Mouse (Mus musculus): Measurements from ENCODE around the gene Ctrc. TPM values are rescaled to one million over a fixed set of nuclear protein-coding genes. Genes with fewer than 3 reads are reported as not detected.
A peak's percentile ranks its signal among the peaks of the same experiment; 100 is the strongest.

Gene Ctrc
- polyA plus RNA-seq, 1 experiment from 2014 or later = not detected

- no peak; the same call in none of the 2 replicates for TF ChIP-seq CTCF (IDR thresholded peaks at IDR 0.05; ENCODE audit: low read depth)
- 0% methylated on average over 40 of the region's 42 CpGs for WGBS
- Histone ChIP-seq H3K27me3 (replicated peaks; ENCODE audit: control insufficient read depth, insufficient read depth, low read length) (no peaks in the 10 kb centered on the region), H3K27ac (ENCODE audit: low read depth, low read length) (peak within 1 kb of the TSS; percentile 69), H3K4me2 (replicated peaks; ENCODE audit: low read depth) (peak within 1 kb of the TSS; percentile 84), H3K9ac (ENCODE audit: low read depth, low read length) (peak within 1 kb of the TSS; percentile 84), H3K4me1 (replicated peaks; ENCODE audit: control insufficient read depth, insufficient read depth, low read length) (peaks cover 7% of the 10 kb centered on the region; the same call in 1 of the 2 replicates), H3K36me3 (ENCODE audit: control insufficient read depth, insufficient read depth) (peaks cover 7% of the 10 kb centered on the region), H3K4me3 (ENCODE audit: low read depth, low read length) (peak within 1 kb of the TSS; percentile 75), H3K9me3 (ENCODE audit: control insufficient read depth) (no peaks in the 10 kb centered on the region)
- ATAC-seq = peak; percentile 86
These were observed 55.6 kb downstream of the Ctrc start, which contains the start of gene Dnajc16 for GRCm38 (mm10) chr4:141790524-141790990. Gene Dnajc16 (minus strand): TSS chr4:141790931.

- H3K4me2 ChIP-seq (replicated peaks; ENCODE audit: low read depth) = peak overlapping the region; percentile 84
- no peaks in the 10 kb centered on the region for H3K27me3 ChIP-seq (replicated peaks; ENCODE audit: control insufficient read depth, insufficient read depth, low read length)
- H3K27ac ChIP-seq (ENCODE audit: low read depth, low read length) = peak overlapping the region; percentile 69
- peak overlapping the region; percentile 84 for H3K9ac ChIP-seq (ENCODE audit: low read depth, low read length)
- no peaks in the 10 kb centered on the region for H3K9me3 ChIP-seq (ENCODE audit: control insufficient read depth)
- WGBS = 27% methylated on average over 3 of the region's 3 CpGs
- peak overlapping the region; percentile 75 for H3K4me3 ChIP-seq (ENCODE audit: low read depth, low read length)
- no peak for TF ChIP-seq CTCF (IDR thresholded peaks at IDR 0.05; ENCODE audit: low read depth)
- H3K36me3 ChIP-seq (ENCODE audit: control insufficient read depth, insufficient read depth) = peaks cover 15% of the 10 kb centered on the region
- ATAC-seq = no peak
- H3K4me1 ChIP-seq (replicated peaks; ENCODE audit: control insufficient read depth, insufficient read depth, low read length) = peaks cover under 1% of the 10 kb centered on the region; the same call in 1 of the 2 replicates
These were observed 56.5 kb downstream of the Ctrc start for GRCm38 (mm10) chr4:141789564-141790218.

- no peak for ATAC-seq
- no peak overlapping the region for H3K4me2 ChIP-seq (replicated peaks; ENCODE audit: low read depth)
- H3K4me1 ChIP-seq (replicated peaks; ENCODE audit: control insufficient read depth, insufficient read depth, low read length) = no peaks in the 10 kb centered on the region
- H3K36me3 ChIP-seq (ENCODE audit: control insufficient read depth, insufficient read depth) = peaks cover 34% of the 10 kb centered on the region
- H3K27ac ChIP-seq (ENCODE audit: low read depth, low read length) = no peak overlapping the region
- H3K4me3 ChIP-seq (ENCODE audit: low read depth, low read length) = no peak overlapping the region
- H3K27me3 ChIP-seq (replicated peaks; ENCODE audit: control insufficient read depth, insufficient read depth, low read length) = no peaks in the 10 kb centered on the region
- H3K9ac ChIP-seq (ENCODE audit: low read depth, low read length) = no peak overlapping the region
- 86% methylated on average over 7 of the region's 7 CpGs for WGBS
- no peak for TF ChIP-seq CTCF (IDR thresholded peaks at IDR 0.05; ENCODE audit: low read depth)
- H3K9me3 ChIP-seq (ENCODE audit: control insufficient read depth) = no peaks in the 10 kb centered on the region
These were observed 58.7 kb downstream of the Ctrc start for GRCm38 (mm10) chr4:141787462-141787861.

GRCm38 (mm10) chr4:141787046-141787445, 59.1 kb downstream of the Ctrc start:
- ATAC-seq = no peak
- H3K4me3 ChIP-seq (ENCODE audit: low read depth, low read length) = no peak overlapping the region
- TF ChIP-seq CTCF (IDR thresholded peaks at IDR 0.05; ENCODE audit: low read depth) = no peak

GRCm38 (mm10) chr4:141786141-141786540, 60.0 kb downstream of the Ctrc start:
- Histone ChIP-seq H3K27ac (ENCODE audit: low read depth, low read length) (no peak overlapping the region), H3K4me2 (replicated peaks; ENCODE audit: low read depth) (no peak overlapping the region), H3K9ac (ENCODE audit: low read depth, low read length) (no peak overlapping the region), H3K36me3 (ENCODE audit: control insufficient read depth, insufficient read depth) (peaks cover 48% of the 10 kb centered on the region), H3K4me3 (ENCODE audit: low read depth, low read length) (no peak overlapping the region), H3K27me3 (replicated peaks; ENCODE audit: control insufficient read depth, insufficient read depth, low read length) (no peaks in the 10 kb centered on the region), H3K4me1 (replicated peaks; ENCODE audit: control insufficient read depth, insufficient read depth, low read length) (no peaks in the 10 kb centered on the region), H3K9me3 (ENCODE audit: control insufficient read depth) (no peaks in the 10 kb centered on the region)
- no peak for TF ChIP-seq CTCF (IDR thresholded peaks at IDR 0.05; ENCODE audit: low read depth)
- no peak for ATAC-seq
- 89% methylated on average over 13 of the region's 13 CpGs for WGBS

More at GRCm38 (mm10) chr4:141787046-141787445, 59.1 kb downstream of the Ctrc start:
- H3K27ac ChIP-seq (ENCODE audit: low read depth, low read length) = no peak overlapping the region
- no peaks in the 10 kb centered on the region for H3K27me3 ChIP-seq (replicated peaks; ENCODE audit: control insufficient read depth, insufficient read depth, low read length)
- no peak overlapping the region for H3K4me2 ChIP-seq (replicated peaks; ENCODE audit: low read depth)
- WGBS = 56% methylated on average over 6 of the region's 6 CpGs
- no peaks in the 10 kb centered on the region for H3K4me1 ChIP-seq (replicated peaks; ENCODE audit: control insufficient read depth, insufficient read depth, low read length)
- H3K36me3 ChIP-seq (ENCODE audit: control insufficient read depth, insufficient read depth) = peaks cover 39% of the 10 kb centered on the region
- H3K9me3 ChIP-seq (ENCODE audit: control insufficient read depth) = no peaks in the 10 kb centered on the region
- H3K9ac ChIP-seq (ENCODE audit: low read depth, low read length) = no peak overlapping the region

- no peak for ATAC-seq
- H3K4me2 ChIP-seq (replicated peaks; ENCODE audit: low read depth) = no peak overlapping the region
These were observed 61.3 kb downstream of the Ctrc start for GRCm38 (mm10) chr4:141784835-141785234.

More at GRCm38 (mm10) chr4:141784835-141785234, 61.3 kb downstream of the Ctrc start:
- Histone ChIP-seq H3K27me3 (replicated peaks; ENCODE audit: control insufficient read depth, insufficient read depth, low read length) (no peaks in the 10 kb centered on the region), H3K4me3 (ENCODE audit: low read depth, low read length) (no peak overlapping the region), H3K4me1 (replicated peaks; ENCODE audit: control insufficient read depth, insufficient read depth, low read length) (no peaks in the 10 kb centered on the region), H3K9me3 (ENCODE audit: control insufficient read depth) (no peaks in the 10 kb centered on the region), H3K27ac (ENCODE audit: low read depth, low read length) (no peak overlapping the region), H3K9ac (ENCODE audit: low read depth, low read length) (no peak overlapping the region), H3K36me3 (ENCODE audit: control insufficient read depth, insufficient read depth) (peaks cover 60% of the 10 kb centered on the region)
- 76% methylated on average over 5 of the region's 5 CpGs for WGBS
- peak; percentile 40 for TF ChIP-seq CTCF (IDR thresholded peaks at IDR 0.05; ENCODE audit: low read depth)
